Mouse (Mus musculus): Measurements from ENCODE around the gene Pak1. TPM values are rescaled to one million over a fixed set of nuclear protein-coding genes. Genes with fewer than 3 reads are reported as not detected.

The Pak1 gene
- total and polyA plus RNA-seq, 2 experiments from 2014 or later = 131 to 162 TPM

- Histone ChIP-seq H3K27ac (ENCODE audit: low read depth, low read length) (no peak overlapping the region), H3K9ac (replicated peaks; ENCODE audit: low read length, poor library complexity, severe bottlenecking) (no peak overlapping the region), H3K27me3 (ENCODE audit: insufficient read depth, low read length) (no peaks in the 10 kb centered on the region), H3K36me3 (ENCODE audit: insufficient read depth, low read length) (no peaks in the 10 kb centered on the region), H3K4me2 (ENCODE audit: low read depth, low read length, poor library complexity, severe bottlenecking) (no peak overlapping the region), H3K4me3 (ENCODE audit: low read depth, low read length) (no peak overlapping the region), H3K4me1 (ENCODE audit: insufficient read depth, low read length) (no peaks in the 10 kb centered on the region), H3K9me3 (ENCODE audit: low read length) (no peaks in the 10 kb centered on the region)
- no peak for TF ChIP-seq CTCF (IDR thresholded peaks at IDR 0.05)
- ATAC-seq (ENCODE audit: low FRiP score) (no peak), DNase-seq (ENCODE audit: low spot score) (no peak)
- WGBS = 86% methylated on average over 5 of the region's 5 CpGs
Observed at GRCm38 (mm10) chr7:97809307-97809706, 21.0 kb downstream of the Pak1 start.

- no peak for TF ChIP-seq CTCF (IDR thresholded peaks at IDR 0.05)
- H3K27ac ChIP-seq (ENCODE audit: low read depth, low read length) = no peak overlapping the region
Observed at GRCm38 (mm10) chr7:97821875-97822274, 33.5 kb downstream of the Pak1 start.

GRCm38 (mm10) chr7:97829091-97829490 is 40.8 kb downstream of the Pak1 start:
- H3K9me3 ChIP-seq (ENCODE audit: low read length) = no peaks in the 10 kb centered on the region
- no peaks in the 10 kb centered on the region for H3K27me3 ChIP-seq (ENCODE audit: insufficient read depth, low read length)
- no peak overlapping the region for H3K9ac ChIP-seq (replicated peaks; ENCODE audit: low read length, poor library complexity, severe bottlenecking)
- WGBS = 84% methylated on average over 2 of the region's 2 CpGs
- H3K4me1 ChIP-seq (ENCODE audit: insufficient read depth, low read length) = no peaks in the 10 kb centered on the region
- no peak overlapping the region for H3K27ac ChIP-seq (ENCODE audit: low read depth, low read length)
- ATAC-seq (ENCODE audit: low FRiP score) = no peak
- DNase-seq (ENCODE audit: low spot score) = no peak
- H3K36me3 ChIP-seq (ENCODE audit: insufficient read depth, low read length) = no peaks in the 10 kb centered on the region
- no peak overlapping the region for H3K4me2 ChIP-seq (ENCODE audit: low read depth, low read length, poor library complexity, severe bottlenecking)
- H3K4me3 ChIP-seq (ENCODE audit: low read depth, low read length) = no peak overlapping the region
- no peak for TF ChIP-seq CTCF (IDR thresholded peaks at IDR 0.05)

More at GRCm38 (mm10) chr7:97821875-97822274, 33.5 kb downstream of the Pak1 start:
- DNase-seq (ENCODE audit: low spot score) (no peak), ATAC-seq (ENCODE audit: low FRiP score) (no peak)
- Histone ChIP-seq H3K36me3 (ENCODE audit: insufficient read depth, low read length) (no peaks in the 10 kb centered on the region), H3K4me1 (ENCODE audit: insufficient read depth, low read length) (no peaks in the 10 kb centered on the region), H3K4me3 (ENCODE audit: low read depth, low read length) (no peak overlapping the region), H3K4me2 (ENCODE audit: low read depth, low read length, poor library complexity, severe bottlenecking) (no peak overlapping the region), H3K9ac (replicated peaks; ENCODE audit: low read length, poor library complexity, severe bottlenecking) (no peak overlapping the region), H3K9me3 (ENCODE audit: low read length) (no peaks in the 10 kb centered on the region), H3K27me3 (ENCODE audit: insufficient read depth, low read length) (no peaks in the 10 kb centered on the region)
- WGBS = 84% methylated on average over 2 of the region's 2 CpGs

GRCm38 (mm10) chr7:97830739-97831138 is 42.4 kb downstream of the Pak1 start:
- Histone ChIP-seq H3K4me3 (ENCODE audit: low read depth, low read length) (no peak overlapping the region), H3K27ac (ENCODE audit: low read depth, low read length) (no peak overlapping the region), H3K9me3 (ENCODE audit: low read length) (no peaks in the 10 kb centered on the region), H3K27me3 (ENCODE audit: insufficient read depth, low read length) (no peaks in the 10 kb centered on the region), H3K4me1 (ENCODE audit: insufficient read depth, low read length) (no peaks in the 10 kb centered on the region), H3K36me3 (ENCODE audit: insufficient read depth, low read length) (no peaks in the 10 kb centered on the region), H3K9ac (replicated peaks; ENCODE audit: low read length, poor library complexity, severe bottlenecking) (no peak overlapping the region), H3K4me2 (ENCODE audit: low read depth, low read length, poor library complexity, severe bottlenecking) (no peak overlapping the region)
- DNase-seq (ENCODE audit: low spot score) (no peak), ATAC-seq (ENCODE audit: low FRiP score) (no peak)
- WGBS = 79% methylated on average over 3 of the region's 3 CpGs
- TF ChIP-seq CTCF (IDR thresholded peaks at IDR 0.05) = no peak

GRCm38 (mm10) chr7:97832987-97833386 is 44.6 kb downstream of the Pak1 start:
- Histone ChIP-seq H3K4me1 (ENCODE audit: insufficient read depth, low read length) (no peaks in the 10 kb centered on the region), H3K4me2 (ENCODE audit: low read depth, low read length, poor library complexity, severe bottlenecking) (no peak overlapping the region), H3K9ac (replicated peaks; ENCODE audit: low read length, poor library complexity, severe bottlenecking) (no peak overlapping the region), H3K4me3 (ENCODE audit: low read depth, low read length) (no peak overlapping the region), H3K27me3 (ENCODE audit: insufficient read depth, low read length) (no peaks in the 10 kb centered on the region), H3K9me3 (ENCODE audit: low read length) (no peaks in the 10 kb centered on the region), H3K36me3 (ENCODE audit: insufficient read depth, low read length) (no peaks in the 10 kb centered on the region), H3K27ac (ENCODE audit: low read depth, low read length) (no peak overlapping the region)
- ATAC-seq (ENCODE audit: low FRiP score) (no peak), DNase-seq (ENCODE audit: low spot score) (no peak)
- TF ChIP-seq CTCF (IDR thresholded peaks at IDR 0.05) = no peak
- WGBS = 87% methylated on average over 2 of the region's 2 CpGs

GRCm38 (mm10) chr7:97838574-97838973 is 50.2 kb downstream of the Pak1 start:
- TF ChIP-seq CTCF (IDR thresholded peaks at IDR 0.05) = no peak
- Histone ChIP-seq H3K27me3 (ENCODE audit: insufficient read depth, low read length) (no peaks in the 10 kb centered on the region), H3K36me3 (ENCODE audit: insufficient read depth, low read length) (no peaks in the 10 kb centered on the region), H3K27ac (ENCODE audit: low read depth, low read length) (no peak overlapping the region), H3K9me3 (ENCODE audit: low read length) (no peaks in the 10 kb centered on the region), H3K9ac (replicated peaks; ENCODE audit: low read length, poor library complexity, severe bottlenecking) (no peak overlapping the region), H3K4me1 (ENCODE audit: insufficient read depth, low read length) (no peaks in the 10 kb centered on the region), H3K4me3 (ENCODE audit: low read depth, low read length) (no peak overlapping the region), H3K4me2 (ENCODE audit: low read depth, low read length, poor library complexity, severe bottlenecking) (no peak overlapping the region)
- ATAC-seq (ENCODE audit: low FRiP score) (no peak), DNase-seq (ENCODE audit: low spot score) (no peak)
